25 mouse cellular contexts compared by ENCODE assay signal in genomic region chr17:14503670-14504069, GRCm38 (mm10).
"Had no signal": no experiment of that assay in that cellular context is flagged by ENCODE, and none has a peak within 500 bp of the region (broad histone marks: within the 10 kb centered on the region; RNA-seq: fewer than 3 reads in every experiment).

No protein-coding gene starts in this region.

- H3K27me3 ChIP-seq: hindbrain, embryonic 12.5 days; intestine, embryonic 15.5 days; limb, embryonic 13.5 days; limb, embryonic 15.5 days; liver, embryonic 12.5 days had no signal

- DNase-seq: gastrocnemius, adult 2 months; gastrocnemius, postnatal 10 days; gastrocnemius, postnatal 25 days; heart, adult 18-20 months; heart, postnatal 10 days; heart, postnatal 4 days; kidney, adult 18-20 months; kidney, adult 8-10 months; kidney, postnatal 10 days; kidney, postnatal 4 days; left cerebral cortex, postnatal 4 days had no signal

- H3K9me3 ChIP-seq: heart, embryonic 10.5 days; heart, embryonic 12.5 days; hindbrain, embryonic 10.5 days; hindbrain, embryonic 12.5 days; intestine, embryonic 15.5 days; limb, embryonic 13.5 days; limb, embryonic 15.5 days; liver, embryonic 12.5 days had no signal

- ATAC-seq: hindbrain, embryonic 16.5 days; inflammation-experienced regulatory T-cells, adult 6 months; intestine, embryonic 15.5 days; intestine, postnatal 0 days; liver, embryonic 12.5 days had no signal

- H3K4me1 ChIP-seq: heart, embryonic 10.5 days; heart, embryonic 12.5 days; hindbrain, embryonic 10.5 days; hindbrain, embryonic 12.5 days; intestine, embryonic 15.5 days; limb, embryonic 15.5 days; liver, embryonic 12.5 days had no signal

- H3K36me3 ChIP-seq: heart, embryonic 10.5 days; heart, embryonic 12.5 days; hindbrain, embryonic 10.5 days; hindbrain, embryonic 12.5 days; intestine, embryonic 15.5 days; limb, embryonic 13.5 days; limb, embryonic 15.5 days; liver, embryonic 12.5 days had no signal

- H3K27ac ChIP-seq: gastrocnemius, adult 2 months; heart, embryonic 10.5 days; hindbrain, embryonic 10.5 days; hindbrain, embryonic 12.5 days; hindbrain, embryonic 14.5 days; intestine, embryonic 15.5 days; layer of hippocampus, adult 2 months; limb, embryonic 13.5 days; limb, embryonic 15.5 days; liver, embryonic 12.5 days; liver, embryonic 14.5 days had no signal

- H3K4me2 ChIP-seq: heart, embryonic 12.5 days; hindbrain, embryonic 12.5 days; hindbrain, embryonic 14.5 days; intestine, embryonic 15.5 days; limb, embryonic 13.5 days; limb, embryonic 15.5 days; liver, embryonic 12.5 days had no signal

- H3K4me3 ChIP-seq: gastrocnemius, adult 2 months; heart, embryonic 10.5 days; heart, embryonic 12.5 days; hindbrain, embryonic 10.5 days; hindbrain, embryonic 12.5 days; intestine, embryonic 15.5 days; layer of hippocampus, adult 2 months; limb, embryonic 13.5 days; limb, embryonic 15.5 days; liver, embryonic 12.5 days had no signal

- H3K9ac ChIP-seq: heart, embryonic 12.5 days; hindbrain, embryonic 12.5 days; hindbrain, embryonic 14.5 days; intestine, embryonic 15.5 days; limb, embryonic 13.5 days; limb, embryonic 15.5 days; liver, embryonic 12.5 days; liver, embryonic 14.5 days had no signal
